Mouse (Mus musculus): ENCODE measurements around the gene Rgs7bp. TPM values are rescaled to one million over a fixed set of nuclear protein-coding genes. Genes with fewer than 3 reads are reported as not detected.

The Rgs7bp gene
- polyA plus RNA-seq, 1 experiment from 2014 or later: 3.8 TPM

DNA sequence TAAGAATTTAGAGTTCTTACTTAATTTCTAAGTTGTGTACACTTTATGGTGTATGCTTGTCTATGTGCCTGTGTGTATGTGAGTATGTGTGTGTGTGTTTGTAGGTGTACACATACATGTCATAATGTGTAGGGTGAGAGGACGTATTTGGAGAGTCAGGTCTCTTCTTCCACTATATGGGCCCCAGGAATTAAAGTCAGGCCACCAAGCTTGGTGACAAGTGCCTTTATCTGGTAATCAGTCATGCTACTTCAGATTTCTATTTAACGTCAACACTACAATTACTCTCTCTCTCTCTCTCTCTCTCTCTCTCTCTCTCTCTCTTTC lies 51.9 kb downstream of the Rgs7bp start:
- Histone ChIP-seq H3K27me3 (no peaks in the 10 kb centered on the region), H3K36me3 (no peaks in the 10 kb centered on the region), H3K4me3 (no peak overlapping the region), H3K9ac (no peak overlapping the region), H3K9me3 (no peaks in the 10 kb centered on the region), H3K4me2 (replicated peaks) (no peak overlapping the region), H3K27ac (no peak overlapping the region), H3K4me1 (no peaks in the 10 kb centered on the region)
- 58% methylated on average over 2 of the region's 2 CpGs for WGBS
- no peak for ATAC-seq (ENCODE audit: insufficient number of reproducible peaks, insufficient read depth, low FRiP score, low TSS enrichment)

DNA sequence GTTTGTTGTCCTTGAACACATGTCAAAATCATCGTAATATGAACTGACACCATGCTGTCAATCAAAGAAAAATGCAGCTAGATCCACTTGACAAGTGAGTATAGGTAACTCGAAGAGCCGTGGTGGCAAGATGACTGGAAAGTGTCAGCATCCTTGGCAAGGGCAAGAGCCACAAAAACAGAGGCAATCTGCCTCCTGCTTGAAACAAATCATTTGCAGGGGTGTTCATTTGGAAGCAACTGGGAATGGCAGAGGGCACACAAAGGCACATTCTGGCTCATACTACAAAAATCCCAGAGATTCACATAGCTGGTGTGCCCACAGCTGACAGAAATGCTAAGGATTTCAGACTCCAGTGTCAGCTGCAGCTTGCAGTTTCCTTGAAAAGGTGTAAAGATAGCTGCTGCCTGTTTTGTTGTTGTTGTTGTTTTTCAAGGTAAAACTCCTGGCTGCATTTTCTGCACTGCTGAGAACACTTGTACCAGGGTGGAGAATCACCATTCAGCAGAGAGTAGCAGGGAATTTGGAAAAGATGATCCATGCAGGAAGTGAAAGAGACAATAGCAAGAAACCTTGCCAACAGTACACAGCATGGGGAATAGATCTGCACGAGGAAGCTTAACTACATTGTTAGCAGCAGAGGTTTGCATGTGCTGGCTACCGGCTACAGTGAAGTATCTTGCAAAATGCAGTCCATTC lies 52.4 kb downstream of the Rgs7bp start:
- Histone ChIP-seq H3K4me2 (replicated peaks) (no peak overlapping the region), H3K4me3 (no peak overlapping the region), H3K9ac (no peak overlapping the region), H3K9me3 (no peaks in the 10 kb centered on the region), H3K27ac (no peak overlapping the region), H3K27me3 (no peaks in the 10 kb centered on the region), H3K4me1 (no peaks in the 10 kb centered on the region), H3K36me3 (no peaks in the 10 kb centered on the region)
- whole genome bisulfite sequencing: 72% methylated on average over 5 of the region's 5 CpGs
- ATAC-seq (ENCODE audit: insufficient number of reproducible peaks, insufficient read depth, low FRiP score, low TSS enrichment): no peak

GRCm38 (mm10) chr13:105001714-105002113 lies 53.0 kb downstream of the Rgs7bp start:
- H3K4me3 ChIP-seq: no peak overlapping the region
- H3K27ac ChIP-seq: no peak overlapping the region
- no peak overlapping the region for H3K9ac ChIP-seq
- 54% methylated on average over 2 of the region's 2 CpGs for WGBS
- H3K4me1 ChIP-seq: no peaks in the 10 kb centered on the region
- no peaks in the 10 kb centered on the region for H3K9me3 ChIP-seq
- H3K36me3 ChIP-seq: no peaks in the 10 kb centered on the region
- H3K4me2 ChIP-seq (replicated peaks): no peak overlapping the region
- ATAC-seq (ENCODE audit: insufficient number of reproducible peaks, insufficient read depth, low FRiP score, low TSS enrichment): no peak
- no peaks in the 10 kb centered on the region for H3K27me3 ChIP-seq

DNA sequence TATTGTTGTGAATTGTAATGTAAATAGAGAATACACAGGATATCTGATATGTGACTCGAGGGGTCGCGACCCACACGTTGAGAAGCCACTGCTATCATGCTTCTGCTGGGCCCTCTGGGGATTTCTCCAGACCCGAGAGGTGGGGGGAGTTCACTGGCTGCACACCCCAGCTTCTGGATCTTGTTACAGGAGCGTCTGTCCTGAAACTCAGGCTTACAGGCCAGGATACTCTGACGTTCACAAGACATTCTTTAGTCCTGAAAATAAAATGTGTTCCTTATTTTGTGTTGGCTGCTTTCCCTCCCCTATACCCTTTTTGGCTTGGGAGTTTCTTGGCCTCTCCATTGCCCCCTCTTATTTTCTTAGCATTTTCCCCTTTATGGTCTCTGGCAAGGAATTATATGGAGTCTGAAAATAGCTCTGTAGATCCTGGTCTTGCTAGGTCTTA lies 65.9 kb downstream of the Rgs7bp start:
- peaks cover 4% of the 10 kb centered on the region; the same call in 1 of the 2 replicates for H3K4me1 ChIP-seq
- 24% methylated on average over 7 of the region's 7 CpGs for WGBS
- H3K9ac ChIP-seq: no peak overlapping the region
- H3K27ac ChIP-seq: no peak overlapping the region
- H3K36me3 ChIP-seq: no peaks in the 10 kb centered on the region
- H3K4me2 ChIP-seq (replicated peaks): no peak overlapping the region
- no peaks in the 10 kb centered on the region for H3K27me3 ChIP-seq
- no peak for ATAC-seq (ENCODE audit: insufficient number of reproducible peaks, insufficient read depth, low FRiP score, low TSS enrichment)
- H3K9me3 ChIP-seq: no peaks in the 10 kb centered on the region
- H3K4me3 ChIP-seq: no peak overlapping the region

DNA sequence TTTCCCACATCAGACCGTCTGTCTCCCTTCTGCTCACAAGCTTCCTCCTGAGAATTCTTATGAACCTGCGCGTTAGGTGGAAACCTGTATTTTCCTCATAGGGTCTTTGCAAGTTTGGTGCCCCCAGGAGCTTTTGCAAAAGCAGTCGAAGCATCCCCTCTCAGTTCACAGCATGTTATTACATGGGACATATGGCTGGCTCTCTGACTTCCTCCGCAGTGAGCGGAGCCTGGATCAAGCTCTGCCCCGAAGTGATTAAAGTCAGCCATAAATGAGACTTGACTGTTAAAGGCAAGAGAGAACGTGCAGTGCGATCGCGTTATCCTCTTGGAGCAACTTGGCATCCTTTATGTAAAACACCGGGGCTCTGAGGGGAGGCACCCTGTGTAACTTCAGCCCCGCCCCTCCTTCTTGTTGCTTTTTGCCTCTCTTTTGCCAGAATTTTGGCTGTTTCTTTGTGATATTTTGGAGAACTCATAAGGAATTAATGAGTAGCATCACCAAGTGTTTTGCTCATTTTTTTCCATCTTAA lies 66.7 kb downstream of the Rgs7bp start:
- no peak overlapping the region for H3K9ac ChIP-seq
- ATAC-seq (ENCODE audit: insufficient number of reproducible peaks, insufficient read depth, low FRiP score, low TSS enrichment): peak; percentile 64; the same call in 1 of the 2 replicates
- H3K4me3 ChIP-seq: no peak overlapping the region
- no peak overlapping the region for H3K27ac ChIP-seq
- no peaks in the 10 kb centered on the region for H3K9me3 ChIP-seq
- no peaks in the 10 kb centered on the region for H3K27me3 ChIP-seq
- H3K36me3 ChIP-seq: no peaks in the 10 kb centered on the region
- no peak overlapping the region for H3K4me2 ChIP-seq (replicated peaks)
- WGBS: 65% methylated on average over 13 of the region's 13 CpGs
- H3K4me1 ChIP-seq: peaks cover 4% of the 10 kb centered on the region; the same call in 1 of the 2 replicates

GRCm38 (mm10) chr13:104985691-104986090 lies 69.0 kb downstream of the Rgs7bp start:
- Histone ChIP-seq H3K4me2 (replicated peaks) (no peak overlapping the region), H3K9ac (no peak overlapping the region), H3K4me3 (no peak overlapping the region), H3K9me3 (no peaks in the 10 kb centered on the region), H3K27ac (no peak overlapping the region), H3K27me3 (no peaks in the 10 kb centered on the region), H3K4me1 (peaks cover 4% of the 10 kb centered on the region; the same call in 1 of the 2 replicates), H3K36me3 (no peaks in the 10 kb centered on the region)
- no peak for ATAC-seq (ENCODE audit: insufficient number of reproducible peaks, insufficient read depth, low FRiP score, low TSS enrichment)
- 67% methylated on average over 4 of the region's 4 CpGs for WGBS

- ATAC-seq (ENCODE audit: insufficient number of reproducible peaks, insufficient read depth, low FRiP score, low TSS enrichment): no peak
- 46% methylated on average over 5 of the region's 5 CpGs for WGBS
Measured at GRCm38 (mm10) chr13:104983989-104984388, 70.7 kb downstream of the Rgs7bp start.

GRCm38 (mm10) chr13:104982781-104983353 lies 71.9 kb downstream of the Rgs7bp start:
- ATAC-seq (ENCODE audit: insufficient number of reproducible peaks, insufficient read depth, low FRiP score, low TSS enrichment): no peak
- Histone ChIP-seq H3K4me3 (no peak overlapping the region), H3K36me3 (no peaks in the 10 kb centered on the region), H3K27ac (no peak overlapping the region), H3K4me1 (no peaks in the 10 kb centered on the region; the same call in 1 of the 2 replicates), H3K9me3 (no peaks in the 10 kb centered on the region), H3K27me3 (no peaks in the 10 kb centered on the region), H3K9ac (no peak overlapping the region), H3K4me2 (replicated peaks) (no peak overlapping the region)
- 82% methylated on average over 10 of the region's 10 CpGs for WGBS

More at GRCm38 (mm10) chr13:104983989-104984388, 70.7 kb downstream of the Rgs7bp start:
- peaks cover 4% of the 10 kb centered on the region; the same call in 1 of the 2 replicates for H3K4me1 ChIP-seq
- no peaks in the 10 kb centered on the region for H3K36me3 ChIP-seq
- no peak overlapping the region for H3K4me2 ChIP-seq (replicated peaks)
- H3K9me3 ChIP-seq: no peaks in the 10 kb centered on the region
- no peak overlapping the region for H3K9ac ChIP-seq
- H3K27me3 ChIP-seq: no peaks in the 10 kb centered on the region
- no peak overlapping the region for H3K27ac ChIP-seq
- no peak overlapping the region for H3K4me3 ChIP-seq

DNA sequence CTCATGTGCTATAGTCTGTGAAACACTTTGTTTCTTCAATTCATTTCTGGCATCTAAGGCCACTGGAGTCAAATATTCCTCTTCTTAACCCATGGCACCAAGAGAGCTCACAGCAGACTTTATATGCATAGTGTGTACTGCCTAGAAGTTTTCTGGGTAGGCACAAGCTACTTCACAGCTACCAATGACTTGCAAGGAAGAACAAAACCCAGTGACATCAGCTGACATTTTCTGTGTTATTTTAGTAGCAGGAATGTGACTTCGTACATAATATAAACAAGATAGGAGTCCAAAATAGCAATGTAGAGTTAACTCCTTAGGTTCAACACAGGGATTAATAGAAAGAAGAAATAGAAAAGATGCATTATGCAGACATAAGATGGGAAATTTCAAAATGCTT lies 76.6 kb downstream of the Rgs7bp start:
- Histone ChIP-seq H3K27ac (no peak overlapping the region), H3K4me1 (peaks cover 3% of the 10 kb centered on the region; the same call in 1 of the 2 replicates), H3K9ac (no peak overlapping the region), H3K4me3 (no peak overlapping the region), H3K4me2 (replicated peaks) (no peak overlapping the region), H3K9me3 (no peaks in the 10 kb centered on the region), H3K36me3 (no peaks in the 10 kb centered on the region), H3K27me3 (no peaks in the 10 kb centered on the region)
- WGBS: 34% methylated on average over 1 of the region's 1 CpGs
- ATAC-seq (ENCODE audit: insufficient number of reproducible peaks, insufficient read depth, low FRiP score, low TSS enrichment): no peak

- Histone ChIP-seq H3K27me3 (no peaks in the 10 kb centered on the region), H3K9me3 (no peaks in the 10 kb centered on the region), H3K9ac (no peak overlapping the region), H3K4me2 (replicated peaks) (no peak overlapping the region), H3K4me1 (no peaks in the 10 kb centered on the region), H3K27ac (no peak overlapping the region), H3K4me3 (no peak overlapping the region), H3K36me3 (no peaks in the 10 kb centered on the region)
- ATAC-seq (ENCODE audit: insufficient number of reproducible peaks, insufficient read depth, low FRiP score, low TSS enrichment): no peak
- WGBS: 72% methylated on average over 2 of the region's 2 CpGs
Measured at GRCm38 (mm10) chr13:104967486-104967885, 87.2 kb downstream of the Rgs7bp start.

DNA sequence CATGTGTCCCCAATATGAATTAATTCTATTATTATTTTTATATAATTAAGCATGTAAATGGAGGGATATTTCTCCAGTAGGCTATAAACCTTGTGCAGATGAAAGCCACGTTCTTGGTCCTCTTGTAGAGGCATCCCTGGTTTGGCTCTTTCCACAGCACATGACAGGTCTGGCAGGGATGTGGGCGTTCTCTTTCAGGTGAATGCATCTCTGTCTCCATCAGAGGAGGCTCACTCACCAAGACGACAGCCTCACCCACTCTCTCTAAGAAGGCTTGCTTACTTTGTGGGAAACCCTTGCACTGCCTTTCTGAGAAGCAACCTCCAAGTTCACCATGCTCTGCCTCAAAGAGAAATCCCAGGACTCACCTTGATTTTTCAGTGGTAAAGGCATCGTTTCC lies 91.0 kb downstream of the Rgs7bp start:
- Histone ChIP-seq H3K4me2 (replicated peaks) (no peak overlapping the region), H3K27me3 (no peaks in the 10 kb centered on the region), H3K9me3 (no peaks in the 10 kb centered on the region), H3K4me3 (no peak overlapping the region), H3K36me3 (no peaks in the 10 kb centered on the region), H3K4me1 (no peaks in the 10 kb centered on the region), H3K27ac (no peak overlapping the region), H3K9ac (no peak overlapping the region)
- no peak for ATAC-seq (ENCODE audit: insufficient number of reproducible peaks, insufficient read depth, low FRiP score, low TSS enrichment)
- 73% methylated on average over 4 of the region's 4 CpGs for WGBS

DNA sequence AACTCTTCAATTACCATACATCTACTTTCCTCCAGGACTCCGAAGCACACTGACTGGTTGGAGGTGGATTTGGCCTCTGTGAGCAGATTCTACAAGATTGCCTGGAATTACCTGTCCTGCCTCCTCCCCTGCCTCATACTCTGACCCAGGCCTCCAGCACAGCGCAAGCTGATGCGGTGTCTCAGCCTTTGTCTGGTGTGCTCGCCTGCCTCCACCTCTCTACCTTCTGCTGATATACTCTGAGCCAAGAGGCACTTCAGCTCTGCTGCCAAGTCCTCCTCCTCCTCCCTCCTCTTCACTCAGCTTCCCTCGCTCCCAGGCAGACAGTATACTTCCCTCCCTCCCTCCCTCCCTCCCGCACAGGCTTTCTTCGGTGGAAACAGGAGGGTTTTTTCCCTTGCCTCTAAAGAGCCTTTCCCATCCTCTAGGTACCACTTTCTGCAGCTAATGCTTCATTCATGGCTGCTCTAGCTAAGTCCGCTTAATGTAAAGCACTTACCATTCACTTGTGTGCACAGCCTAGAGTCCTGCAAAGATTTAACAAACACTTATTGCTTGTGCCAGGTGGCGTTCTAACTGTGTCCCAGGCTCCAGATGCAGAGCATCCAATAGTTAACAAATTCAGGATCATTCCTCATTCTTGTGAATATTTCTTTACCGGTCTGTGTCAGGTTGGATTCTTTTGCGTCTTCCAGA lies 91.9 kb downstream of the Rgs7bp start:
- Histone ChIP-seq H3K4me2 (replicated peaks) (no peak overlapping the region), H3K9me3 (no peaks in the 10 kb centered on the region), H3K4me3 (no peak overlapping the region), H3K27ac (no peak overlapping the region), H3K36me3 (no peaks in the 10 kb centered on the region), H3K9ac (no peak overlapping the region), H3K4me1 (no peaks in the 10 kb centered on the region), H3K27me3 (no peaks in the 10 kb centered on the region)
- 55% methylated on average over 11 of the region's 11 CpGs for WGBS
- ATAC-seq (ENCODE audit: insufficient number of reproducible peaks, insufficient read depth, low FRiP score, low TSS enrichment): peak; percentile 77; the same call in 1 of the 2 replicates
